Mouse (Mus musculus) liver, postnatal 0 days (tissue): ENCODE measurements at regions not wholly inside any gene's neighbourhood (a gene's known extent, or its start where the extent isn't known, plus 50 kb on each side); places are given as distances from the start of the nearest gene placed in this dataset.

Experiments
- CTCF ChIP-seq: sonication (generic); IDR thresholded peaks from 2 replicates; pipeline ENCODE4 v1.5.1; 2016; ENCODE audit warnings: antibody characterized with exemption, low read depth
- EP300 ChIP-seq: IDR thresholded peaks from 2 replicates; pipeline ENCODE4 v1.6.1; 2016; ENCODE audit warnings: antibody characterized with exemption, low read depth, mild to moderate bottlenecking

DNA sequence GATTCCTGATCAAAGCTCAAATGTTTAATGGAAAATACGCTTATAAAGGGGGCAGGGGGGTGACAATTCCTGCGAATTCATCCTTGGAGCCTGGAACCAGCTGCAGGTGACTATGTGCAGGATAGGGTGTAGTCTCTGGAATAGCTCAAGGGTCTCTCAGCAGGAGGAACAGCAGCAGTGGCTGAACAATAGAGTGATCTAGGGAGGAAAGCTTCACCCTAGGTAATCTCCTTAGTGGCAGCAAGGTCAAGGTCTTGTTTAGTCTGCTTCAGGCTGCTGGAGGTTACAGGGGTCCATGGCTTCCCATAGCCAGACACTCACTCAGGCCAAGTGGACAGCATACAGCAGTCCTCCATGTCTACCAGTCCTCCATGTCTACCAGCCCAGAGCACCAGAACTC is 301.3 kb downstream of the Gm8797 start:
- no peak for TF ChIP-seq EP300
- TF ChIP-seq CTCF: no peak
